Mouse (Mus musculus) neural tube, embryonic 15.5 days (tissue): Measurements from ENCODE around the gene Nmrk2. TPM values are rescaled to one million over a fixed set of nuclear protein-coding genes. Genes with fewer than 3 reads are reported as not detected.
"Not testable (repeated sequence)": the region's sequence is repeated elsewhere in the genome, so short reads cannot be mapped to it uniquely, and the experiment has no call there.

Source experiments
- ATAC-seq: fragments of 200-750 bp; cut with Nextera tagmentation; 2 replicates; pipeline ENCODE4 v1.8.0; 2017; ENCODE audit warnings: mild to moderate bottlenecking, moderate TSS enrichment, moderate library complexity; ENCODE audit not compliant: low FRiP score
- H3K27ac ChIP-seq: fragments of 300-500 bp; sonication (generic); replicated peaks from 2 replicates; pipeline ENCODE4 v1.5.1; 2015; ENCODE audit warnings: mild to moderate bottlenecking, inconsistent platforms
- H3K27me3 ChIP-seq: fragments of 300-500 bp; sonication (generic); replicated peaks from 2 replicates; pipeline ENCODE4 v1.6.1; 2015; ENCODE audit warnings: inconsistent platforms
- H3K36me3 ChIP-seq: fragments of 300-500 bp; sonication (generic); 2 replicates; pipeline ENCODE4 v1.6.1; 2015; ENCODE audit warnings: inconsistent platforms
- H3K4me1 ChIP-seq: fragments of 300-500 bp; sonication (generic); 2 replicates; pipeline ENCODE4 v1.6.1; 2015; ENCODE audit warnings: inconsistent platforms
- H3K4me2 ChIP-seq: fragments of 300-500 bp; sonication (generic); 2 replicates; pipeline ENCODE4 v1.6.1; 2015; ENCODE audit warnings: inconsistent platforms, mild to moderate bottlenecking, moderate library complexity
- H3K4me3 ChIP-seq: fragments of 300-500 bp; sonication (generic); replicated peaks from 2 replicates; pipeline ENCODE4 v1.5.1; 2015; ENCODE audit warnings: mild to moderate bottlenecking, inconsistent platforms
- H3K9ac ChIP-seq: fragments of 300-500 bp; sonication (generic); replicated peaks from 2 replicates; pipeline ENCODE4 v1.6.1; 2015; ENCODE audit warnings: mild to moderate bottlenecking, inconsistent platforms
- H3K9me3 ChIP-seq: fragments of 300-500 bp; sonication (generic); replicated peaks from 2 replicates; pipeline ENCODE4 v1.6.1; 2016; ENCODE audit warnings: inconsistent platforms
- WGBS: fragments of 180-500 bp; shearing (Covaris S2); methylation state at CpG from one replicate; pipeline ENCODE4 v1.1.7; 2015; ENCODE audit warnings: mixed read lengths; 5-methylcytosine and 5-hydroxymethylcytosine counted together
- polyA plus RNA-seq: library from polyadenylated mRNA; unstranded; fragments of >200 nt; fragmentation: Nextera tagmentation; extraction: Ambion mirVana; gene quantifications from 2 replicates; pipeline ENCODE4 v1.2.1, GENCODE M21; 2015

Gene Nmrk2
- polyA plus RNA-seq, 1 experiment from 2014 or later, result 0.17 TPM

DNA sequence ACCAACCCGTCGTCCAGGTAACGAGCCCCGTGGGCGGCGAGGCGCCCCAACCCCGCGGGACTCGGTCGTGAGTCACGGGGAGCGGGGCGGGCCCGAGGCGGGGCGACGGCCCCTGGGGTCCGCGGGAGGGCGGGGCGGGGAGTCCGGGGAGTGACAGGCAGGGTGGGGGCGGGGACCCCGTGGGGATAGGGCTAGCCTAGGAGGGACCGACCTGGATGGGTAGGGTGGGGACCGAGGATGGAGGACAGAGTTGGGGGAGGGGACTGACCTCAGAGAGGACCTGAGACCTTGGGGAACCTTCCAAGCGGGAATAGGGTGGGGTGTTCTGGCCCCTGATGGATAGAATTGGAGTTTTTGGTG is 31.4 kb upstream of the Nmrk2 start:
- WGBS, result under 1% methylated on average over 27 of the region's 28 CpGs
- Histone ChIP-seq H3K4me3 (peak overlapping the region; percentile 75), H3K27me3 (peaks cover 2% of the 10 kb centered on the region; the same call in 1 of the 2 replicates), H3K36me3 (no peaks in the 10 kb centered on the region), H3K4me1 (peaks cover 45% of the 10 kb centered on the region), H3K27ac (peak overlapping the region; percentile 72), H3K9ac (peak overlapping the region; percentile 89), H3K9me3 (no peaks in the 10 kb centered on the region), H3K4me2 (peak overlapping the region; percentile 77)
- peak; percentile 23 for ATAC-seq

DNA sequence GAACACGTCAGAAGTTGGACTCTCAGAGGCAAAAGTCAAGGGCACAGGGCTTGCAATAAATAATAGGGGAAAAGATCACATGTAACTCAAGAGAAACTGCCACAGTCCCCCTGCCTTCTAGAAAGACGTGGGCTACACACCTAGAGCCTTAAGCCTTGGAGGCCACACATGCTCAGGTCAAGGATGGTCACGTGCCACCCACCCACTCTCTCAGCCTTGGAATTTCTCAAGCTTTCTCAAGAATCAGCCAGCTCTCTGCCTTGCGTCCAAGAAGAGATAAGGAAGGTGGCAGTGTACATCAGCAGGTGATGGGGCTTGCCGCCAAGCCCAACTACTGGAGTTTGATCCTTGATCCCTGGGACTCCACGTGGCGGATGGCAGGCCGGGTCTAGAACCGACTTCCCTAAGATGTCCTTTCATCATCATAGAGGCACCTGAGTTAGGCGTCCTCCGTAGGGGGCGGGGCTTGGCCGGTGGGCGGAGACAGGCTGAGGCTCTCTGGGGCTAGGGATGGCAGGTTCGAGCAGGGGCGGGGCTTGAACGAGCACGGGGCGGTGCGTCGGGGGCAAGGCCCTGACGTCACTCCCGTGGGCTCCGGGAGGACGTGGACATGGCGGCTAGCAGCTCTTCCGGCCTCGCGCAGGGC is 30.9 kb upstream of the Nmrk2 start, which contains the start of gene Zfr2:
Gene Zfr2, plus strand, starts transcription at position 576 of the 646 bp plus-strand sequence.
- H3K4me2 ChIP-seq, result peak within 1 kb of the TSS; percentile 77
- ATAC-seq, result peak; percentile 80
- H3K36me3 ChIP-seq, result no peaks in the 10 kb centered on the region
- 9% methylated on average over 29 of the region's 29 CpGs for WGBS
- H3K9ac ChIP-seq, result peak within 1 kb of the TSS; percentile 89
- H3K27ac ChIP-seq, result peak within 1 kb of the TSS; percentile 72
- no peaks in the 10 kb centered on the region for H3K9me3 ChIP-seq
- H3K4me3 ChIP-seq, result peak within 1 kb of the TSS; percentile 75
- H3K27me3 ChIP-seq, result no peaks in the 10 kb centered on the region
- peaks cover 50% of the 10 kb centered on the region for H3K4me1 ChIP-seq

- Histone ChIP-seq H3K9me3 (no peaks in the 10 kb centered on the region), H3K36me3 (no peaks in the 10 kb centered on the region), H3K4me1 (peaks cover 54% of the 10 kb centered on the region), H3K27me3 (no peaks in the 10 kb centered on the region), H3K27ac (peak overlapping the region; percentile 94), H3K9ac (peak overlapping the region; percentile 21; the same call in 1 of the 2 replicates), H3K4me2 (peak overlapping the region; percentile 80), H3K4me3 (peak overlapping the region; percentile 73)
- 50% methylated on average over 7 of the region's 7 CpGs for WGBS
- ATAC-seq, result peak; percentile 1; the same call in 1 of the 2 replicates
These were observed 29.6 kb upstream of the Nmrk2 start for GRCm38 (mm10) chr10:81231436-81231835.

GRCm38 (mm10) chr10:81230438-81231332 is 28.8 kb upstream of the Nmrk2 start, which contains the start of gene Atcay:
Atcay (minus strand) TSS chr10:81230833.
- Histone ChIP-seq H3K4me1 (peaks cover 58% of the 10 kb centered on the region), H3K9me3 (no peaks in the 10 kb centered on the region), H3K36me3 (peaks cover 3% of the 10 kb centered on the region; the same call in 1 of the 2 replicates), H3K4me2 (peak within 1 kb of the TSS; percentile 80), H3K9ac (peak within 1 kb of the TSS; percentile 85), H3K27me3 (no peaks in the 10 kb centered on the region), H3K4me3 (peak within 1 kb of the TSS; percentile 73), H3K27ac (peak within 1 kb of the TSS; percentile 94)
- peak; percentile 90 for ATAC-seq
- 4% methylated on average over 27 of the region's 27 CpGs for WGBS

DNA sequence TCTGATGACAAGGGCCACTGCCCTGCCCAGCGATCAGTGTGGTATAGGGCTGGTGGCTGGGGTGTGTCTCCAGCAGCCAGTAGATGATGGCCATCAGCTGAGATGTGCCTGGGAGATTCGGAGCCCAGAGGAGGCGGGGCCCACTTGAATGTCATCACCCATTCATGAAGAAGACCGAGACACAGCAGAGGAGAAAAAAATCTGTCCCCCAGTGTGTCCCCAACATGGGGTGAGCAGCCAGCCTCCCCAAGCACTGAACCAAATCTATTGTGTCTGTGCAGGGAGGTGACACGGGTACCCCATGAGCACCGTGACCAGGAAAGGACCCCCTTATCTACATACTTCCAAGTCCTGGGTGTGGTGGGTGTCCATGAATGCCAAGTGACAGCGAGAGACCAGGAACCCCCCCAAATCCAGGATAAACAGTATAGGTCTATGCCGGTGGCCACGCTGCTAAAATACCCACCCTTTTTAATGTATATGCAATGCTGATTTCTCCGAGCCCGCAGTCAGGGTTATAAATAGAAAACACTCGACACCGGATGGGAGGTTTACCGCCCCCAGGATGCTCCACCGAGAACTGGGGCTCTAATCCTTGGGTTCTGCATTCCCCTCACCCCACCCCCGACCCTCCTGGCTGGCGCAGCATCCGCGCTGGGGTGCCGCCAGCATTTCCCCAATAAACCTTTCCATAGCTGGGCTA is 28.0 kb upstream of the Nmrk2 start:
- Histone ChIP-seq H3K9ac (peak overlapping the region; percentile 85), H3K27me3 (no peaks in the 10 kb centered on the region), H3K4me3 (peak overlapping the region; percentile 73), H3K4me2 (peak overlapping the region; percentile 80), H3K9me3 (no peaks in the 10 kb centered on the region), H3K4me1 (peaks cover 58% of the 10 kb centered on the region), H3K27ac (peak overlapping the region; percentile 94), H3K36me3 (peaks cover 4% of the 10 kb centered on the region)
- peak; percentile 14; the same call in 1 of the 2 replicates for ATAC-seq
- 5% methylated on average over 20 of the region's 20 CpGs for WGBS

DNA sequence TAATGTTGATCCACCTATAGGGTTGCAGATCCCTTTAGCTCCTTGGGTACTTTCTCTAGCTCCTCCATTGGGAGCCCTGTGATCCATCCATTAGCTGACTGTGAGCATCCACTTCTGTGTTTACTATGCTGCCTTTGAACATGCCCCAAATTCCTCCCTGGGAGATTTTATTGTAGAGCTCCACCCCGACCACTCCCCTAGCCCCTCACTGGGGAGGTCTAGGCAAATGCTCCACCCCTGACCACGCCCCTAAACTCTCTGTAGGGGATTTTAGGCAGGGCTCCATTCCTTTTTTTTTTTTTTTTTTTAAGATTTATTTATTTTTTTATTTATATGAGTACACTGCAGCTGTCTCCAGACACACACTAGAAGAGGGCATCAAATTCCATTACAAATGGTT is 21.9 kb upstream of the Nmrk2 start:
- H3K9me3 ChIP-seq, H3K9ac ChIP-seq, H3K27me3 ChIP-seq, ATAC-seq, H3K4me3 ChIP-seq, H3K27ac ChIP-seq, H3K4me2 ChIP-seq: not testable (repeated sequence)
- peaks cover 19% of the 10 kb centered on the region for H3K4me1 ChIP-seq
- WGBS, result 51% methylated on average over 2 of the region's 2 CpGs
- peaks cover 50% of the 10 kb centered on the region for H3K36me3 ChIP-seq

DNA sequence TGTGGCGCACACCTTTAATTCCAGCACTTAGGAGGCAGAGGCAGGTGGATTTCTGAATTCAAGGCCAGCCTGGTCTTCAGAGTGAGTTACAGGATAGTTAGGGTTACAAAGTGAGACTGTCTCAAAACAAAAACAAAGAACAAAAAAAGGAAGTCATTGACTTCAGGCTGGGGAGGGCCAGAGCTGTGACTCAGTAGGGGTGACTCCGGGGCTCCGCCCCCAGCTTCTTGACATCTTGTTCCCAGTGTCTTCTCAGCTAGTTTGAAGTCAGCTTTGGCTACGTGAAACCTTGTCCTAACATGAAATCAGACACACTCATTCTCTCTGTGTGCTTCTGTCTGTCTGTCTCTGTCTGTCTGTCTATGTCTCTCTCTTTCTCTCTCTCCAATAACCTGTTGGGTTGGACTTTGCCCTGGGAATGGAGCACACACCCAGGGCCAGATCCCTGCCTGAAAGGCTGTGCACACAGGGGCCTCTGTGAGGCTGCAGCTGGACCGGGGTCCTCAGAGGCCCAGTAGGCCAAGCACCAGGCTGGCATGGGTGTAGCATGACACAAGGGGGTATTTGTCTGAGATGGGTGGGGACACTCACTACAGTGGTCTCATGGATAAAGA is 19.7 kb upstream of the Nmrk2 start:
- Histone ChIP-seq H3K27ac (no peak overlapping the region), H3K4me3 (no peak overlapping the region), H3K36me3 (peaks cover 65% of the 10 kb centered on the region), H3K4me2 (no peak overlapping the region), H3K4me1 (peaks cover 5% of the 10 kb centered on the region; the same call in 1 of the 2 replicates), H3K9me3 (no peaks in the 10 kb centered on the region), H3K9ac (no peak overlapping the region), H3K27me3 (no peaks in the 10 kb centered on the region)
- no peak for ATAC-seq
- WGBS, result 90% methylated on average over 5 of the region's 5 CpGs

DNA sequence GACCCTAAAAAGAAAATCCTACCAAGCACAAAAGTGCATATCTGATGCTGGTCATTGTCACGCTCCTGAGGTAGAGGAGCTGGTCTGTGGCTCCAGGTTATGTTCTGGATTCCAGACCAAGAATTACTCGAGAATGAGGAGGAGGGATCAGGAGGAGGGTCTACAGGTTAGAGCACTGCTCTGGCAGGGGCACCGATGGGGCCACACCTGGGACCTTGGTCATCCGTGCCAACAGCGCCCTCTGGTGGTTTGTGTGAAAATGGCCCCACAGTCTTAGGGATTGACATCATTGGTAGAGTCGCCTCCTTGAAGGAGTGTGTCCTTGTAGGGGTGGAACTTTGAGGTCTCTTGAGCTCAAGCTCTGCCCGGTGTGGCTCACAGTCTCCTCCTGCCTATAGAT is 16.1 kb upstream of the Nmrk2 start:
- ATAC-seq, result 0 out of 2 replicates have a peak, but pooled peaks have one; percentile 35
- no peaks in the 10 kb centered on the region for H3K27me3 ChIP-seq

GRCm38 (mm10) chr10:81217267-81217666 is 15.4 kb upstream of the Nmrk2 start:
- H3K9ac ChIP-seq, H3K4me2 ChIP-seq, H3K4me1 ChIP-seq, H3K4me3 ChIP-seq, H3K27ac ChIP-seq, H3K9me3 ChIP-seq, ATAC-seq, H3K27me3 ChIP-seq: not testable (repeated sequence)
- WGBS, result 23% methylated on average over 1 of the region's 1 CpGs
- H3K36me3 ChIP-seq, result peaks cover 86% of the 10 kb centered on the region

More for the DNA sequence above, 16.1 kb upstream of the Nmrk2 start:
- Histone ChIP-seq H3K4me2 (no peak overlapping the region), H3K36me3 (peaks cover 83% of the 10 kb centered on the region), H3K9me3 (no peaks in the 10 kb centered on the region), H3K9ac (no peak overlapping the region), H3K27ac (no peak overlapping the region), H3K4me3 (no peak overlapping the region), H3K4me1 (no peaks in the 10 kb centered on the region; the same call in 1 of the 2 replicates)
- WGBS, result 39% methylated on average over 7 of the region's 7 CpGs

DNA sequence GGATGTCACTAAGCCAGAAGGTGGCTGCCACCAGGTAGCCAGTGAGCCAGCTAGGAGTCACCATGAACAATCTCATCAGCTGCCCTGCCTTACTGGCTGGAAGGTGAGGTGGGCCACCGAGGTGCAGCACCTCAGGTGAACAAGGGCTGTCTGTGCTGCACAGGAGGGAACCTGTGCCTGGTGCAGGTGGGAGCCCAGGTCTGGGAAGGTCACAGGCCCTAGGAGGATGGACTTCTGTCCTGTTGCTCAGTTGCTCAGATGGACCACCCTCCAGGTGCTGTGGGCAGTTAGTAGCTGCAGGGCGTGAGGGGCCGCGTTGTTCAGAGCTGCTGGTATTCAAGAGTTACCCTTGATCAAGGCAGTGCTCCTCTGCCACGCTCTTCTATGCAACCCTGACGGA is 15.0 kb upstream of the Nmrk2 start:
- Histone ChIP-seq H3K9me3 (no peaks in the 10 kb centered on the region), H3K9ac (no peak overlapping the region), H3K36me3 (peaks cover 88% of the 10 kb centered on the region), H3K4me1 (no peaks in the 10 kb centered on the region), H3K4me3 (no peak overlapping the region), H3K4me2 (no peak overlapping the region), H3K27me3 (no peaks in the 10 kb centered on the region), H3K27ac (no peak overlapping the region)
- WGBS, result 92% methylated on average over 6 of the region's 6 CpGs
- no peak for ATAC-seq

DNA sequence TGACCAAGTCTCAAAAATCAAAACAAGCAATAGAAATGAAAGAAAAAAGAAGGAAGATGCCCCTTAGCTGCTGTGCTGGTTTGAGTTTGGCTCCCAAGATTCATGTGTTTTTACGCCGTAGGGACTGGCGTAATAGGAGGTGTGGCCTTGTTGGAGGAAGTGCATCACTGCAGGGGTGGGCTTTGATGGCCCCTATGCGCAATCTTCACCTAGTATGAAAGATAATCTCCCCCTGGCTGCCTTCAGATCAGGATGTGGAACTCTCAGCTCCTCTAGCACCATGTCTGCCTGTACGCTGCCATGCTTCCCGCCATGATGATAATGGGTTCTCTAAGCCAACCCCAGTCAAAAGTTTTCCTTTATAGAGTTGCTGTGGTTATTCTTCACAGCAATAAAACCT is 14.4 kb upstream of the Nmrk2 start:
- no peak overlapping the region for H3K4me2 ChIP-seq
- WGBS, result 84% methylated on average over 6 of the region's 6 CpGs
- no peak for ATAC-seq
- no peaks in the 10 kb centered on the region for H3K27me3 ChIP-seq
- H3K9me3 ChIP-seq, result no peaks in the 10 kb centered on the region
- H3K9ac ChIP-seq, result no peak overlapping the region
- no peak overlapping the region for H3K27ac ChIP-seq
- H3K4me3 ChIP-seq, result no peak overlapping the region
- peaks cover 88% of the 10 kb centered on the region for H3K36me3 ChIP-seq
- H3K4me1 ChIP-seq, result no peaks in the 10 kb centered on the region
